Mouse (Mus musculus): ENCODE data around the gene Gtf2ird1.

- TF ChIP-seq CTCF (conservative IDR thresholded peaks at IDR 0.05; ENCODE audit: low read length): no peak
- no peak for TF ChIP-seq POU5F1 (IDR thresholded peaks at IDR 0.05; ENCODE audit: borderline replicate concordance, low read length)
- TF ChIP-seq NANOG (IDR thresholded peaks at IDR 0.05; ENCODE audit: borderline replicate concordance, low read length): no peak
These were observed 61.9 kb downstream of the Gtf2ird1 start for GRCm38 (mm10) chr5:134394624-134395023.
